Mouse (Mus musculus): ENCODE data around the gene Tgfbr3l. TPM values are rescaled to one million over a fixed set of nuclear protein-coding genes. Genes with fewer than 3 reads are reported as not detected.

The Tgfbr3l gene
- 3.6 and 4.2 TPM in 2 replicates for polyA plus RNA-seq (2015; fragmentation: Nextera tagmentation; extraction: Ambion mirVana)

GRCm38 (mm10) chr8:4247951-4248540, at the start of gene Tgfbr3l:
Gene Tgfbr3l (plus strand): TSS chr8:4248214.
- no peak within 1 kb of the TSS for H3K4me2 ChIP-seq (replicated peaks)
- peaks cover 53% of the 10 kb centered on the region for H3K36me3 ChIP-seq
- no peaks in the 10 kb centered on the region for H3K27me3 ChIP-seq
- no peak within 1 kb of the TSS for H3K9ac ChIP-seq
- 83% methylated on average over 15 of the region's 15 CpGs for WGBS
- no peak for ATAC-seq (ENCODE audit: insufficient number of reproducible peaks, low FRiP score, low TSS enrichment, low read depth)
- peaks cover 19% of the 10 kb centered on the region for H3K4me1 ChIP-seq
- H3K9me3 ChIP-seq (replicated peaks), result no peaks in the 10 kb centered on the region
- H3K27ac ChIP-seq (replicated peaks), result 0 out of 2 replicates have a peak within 1 kb of the TSS, but pooled peaks have one; percentile 17
- no peak within 1 kb of the TSS for H3K4me3 ChIP-seq (replicated peaks)

GRCm38 (mm10) chr8:4201321-4201720, 46.7 kb upstream of the Tgfbr3l start:
- Histone ChIP-seq H3K27ac (replicated peaks) (no peak overlapping the region), H3K9me3 (replicated peaks) (no peaks in the 10 kb centered on the region), H3K4me2 (replicated peaks) (no peak overlapping the region), H3K9ac (no peak overlapping the region), H3K4me3 (replicated peaks) (no peak overlapping the region), H3K4me1 (0 out of 2 replicates have a peak, but pooled peaks cover 3% of the 10 kb centered on the region), H3K27me3 (peaks cover 25% of the 10 kb centered on the region), H3K36me3 (peaks cover 22% of the 10 kb centered on the region; the same call in 1 of the 2 replicates)
- 59% methylated on average over 2 of the region's 2 CpGs for WGBS
- ATAC-seq (ENCODE audit: insufficient number of reproducible peaks, low FRiP score, low TSS enrichment, low read depth), result no peak; the same call in 1 of the 2 replicates

GRCm38 (mm10) chr8:4205246-4206123, 42.5 kb upstream of the Tgfbr3l start:
- no peak for ATAC-seq (ENCODE audit: insufficient number of reproducible peaks, low FRiP score, low TSS enrichment, low read depth)
- H3K4me1 ChIP-seq, result peaks cover 9% of the 10 kb centered on the region
- WGBS, result 33% methylated on average over 38 of the region's 38 CpGs
- H3K4me3 ChIP-seq (replicated peaks), result no peak overlapping the region
- no peak overlapping the region for H3K27ac ChIP-seq (replicated peaks)
- H3K27me3 ChIP-seq, result peaks cover 28% of the 10 kb centered on the region
- H3K36me3 ChIP-seq, result 0 out of 2 replicates have a peak, but pooled peaks cover 15% of the 10 kb centered on the region
- no peak overlapping the region for H3K9ac ChIP-seq
- H3K9me3 ChIP-seq (replicated peaks), result no peaks in the 10 kb centered on the region
- no peak overlapping the region for H3K4me2 ChIP-seq (replicated peaks)

- peak; percentile 31; the same call in 1 of the 2 replicates for ATAC-seq (ENCODE audit: insufficient number of reproducible peaks, low FRiP score, low TSS enrichment, low read depth)
- peaks cover 28% of the 10 kb centered on the region for H3K27me3 ChIP-seq
- no peaks in the 10 kb centered on the region for H3K9me3 ChIP-seq (replicated peaks)
- H3K4me2 ChIP-seq (replicated peaks), result no peak overlapping the region
- no peak overlapping the region for H3K9ac ChIP-seq
- no peak overlapping the region for H3K4me3 ChIP-seq (replicated peaks)
- WGBS, result 27% methylated on average over 44 of the region's 44 CpGs
- no peak overlapping the region for H3K27ac ChIP-seq (replicated peaks)
- H3K4me1 ChIP-seq, result peaks cover 9% of the 10 kb centered on the region
- H3K36me3 ChIP-seq, result 0 out of 2 replicates have a peak, but pooled peaks cover 15% of the 10 kb centered on the region
These were observed 41.6 kb upstream of the Tgfbr3l start for GRCm38 (mm10) chr8:4206182-4207015.

- Histone ChIP-seq H3K27ac (replicated peaks) (no peak overlapping the region), H3K27me3 (peaks cover 28% of the 10 kb centered on the region), H3K4me1 (peaks cover 9% of the 10 kb centered on the region), H3K4me3 (replicated peaks) (no peak overlapping the region), H3K9me3 (replicated peaks) (no peaks in the 10 kb centered on the region), H3K9ac (no peak overlapping the region), H3K36me3 (0 out of 2 replicates have a peak, but pooled peaks cover 15% of the 10 kb centered on the region), H3K4me2 (replicated peaks) (no peak overlapping the region)
- ATAC-seq (ENCODE audit: insufficient number of reproducible peaks, low FRiP score, low TSS enrichment, low read depth), result no peak
- 74% methylated on average over 2 of the region's 2 CpGs for WGBS
These were observed 41.0 kb upstream of the Tgfbr3l start for GRCm38 (mm10) chr8:4207016-4207350.

GRCm38 (mm10) chr8:4211097-4211496, 36.9 kb upstream of the Tgfbr3l start:
- ATAC-seq (ENCODE audit: insufficient number of reproducible peaks, low FRiP score, low TSS enrichment, low read depth), result no peak
- no peaks in the 10 kb centered on the region for H3K9me3 ChIP-seq (replicated peaks)
- H3K36me3 ChIP-seq, result 0 out of 2 replicates have a peak, but pooled peaks cover 4% of the 10 kb centered on the region
- no peak overlapping the region for H3K27ac ChIP-seq (replicated peaks)
- H3K4me3 ChIP-seq (replicated peaks), result no peak overlapping the region
- 76% methylated on average over 6 of the region's 6 CpGs for WGBS
- H3K4me2 ChIP-seq (replicated peaks), result no peak overlapping the region
- H3K4me1 ChIP-seq, result peaks cover 31% of the 10 kb centered on the region
- H3K9ac ChIP-seq, result no peak overlapping the region
- peaks cover 26% of the 10 kb centered on the region for H3K27me3 ChIP-seq

- H3K9ac ChIP-seq, result peak overlapping the region; percentile 19; the same call in 1 of the 2 replicates
- H3K27me3 ChIP-seq, result peaks cover 38% of the 10 kb centered on the region
- no peak overlapping the region for H3K27ac ChIP-seq (replicated peaks)
- WGBS, result 2% methylated on average over 25 of the region's 25 CpGs
- H3K9me3 ChIP-seq (replicated peaks), result no peaks in the 10 kb centered on the region
- H3K4me1 ChIP-seq, result peaks cover 36% of the 10 kb centered on the region
- no peak for ATAC-seq (ENCODE audit: insufficient number of reproducible peaks, low FRiP score, low TSS enrichment, low read depth)
- peak overlapping the region; percentile 92 for H3K4me2 ChIP-seq (replicated peaks)
- H3K4me3 ChIP-seq (replicated peaks), result peak overlapping the region; percentile 44
- 0 out of 2 replicates have a peak, but pooled peaks cover 4% of the 10 kb centered on the region for H3K36me3 ChIP-seq
These were observed 35.2 kb upstream of the Tgfbr3l start for GRCm38 (mm10) chr8:4212809-4213209.

- peak; percentile 52 for ATAC-seq (ENCODE audit: insufficient number of reproducible peaks, low FRiP score, low TSS enrichment, low read depth)
- Histone ChIP-seq H3K9ac (peak overlapping the region; percentile 19; the same call in 1 of the 2 replicates), H3K9me3 (replicated peaks) (no peaks in the 10 kb centered on the region), H3K4me1 (peaks cover 36% of the 10 kb centered on the region), H3K4me2 (replicated peaks) (peak overlapping the region; percentile 92), H3K27ac (replicated peaks) (no peak overlapping the region), H3K36me3 (0 out of 2 replicates have a peak, but pooled peaks cover 4% of the 10 kb centered on the region), H3K27me3 (peaks cover 44% of the 10 kb centered on the region), H3K4me3 (replicated peaks) (peak overlapping the region; percentile 44)
- WGBS, result 4% methylated on average over 18 of the region's 18 CpGs
These were observed 34.6 kb upstream of the Tgfbr3l start for GRCm38 (mm10) chr8:4213210-4214005.

GRCm38 (mm10) chr8:4214006-4214980, 33.7 kb upstream of the Tgfbr3l start:
- peak overlapping the region; percentile 44 for H3K4me3 ChIP-seq (replicated peaks)
- H3K4me1 ChIP-seq, result peaks cover 36% of the 10 kb centered on the region
- H3K27me3 ChIP-seq, result peaks cover 44% of the 10 kb centered on the region
- ATAC-seq (ENCODE audit: insufficient number of reproducible peaks, low FRiP score, low TSS enrichment, low read depth), result peak; percentile 47
- no peak overlapping the region for H3K27ac ChIP-seq (replicated peaks)
- peak overlapping the region; percentile 92 for H3K4me2 ChIP-seq (replicated peaks)
- 0 out of 2 replicates have a peak, but pooled peaks cover 4% of the 10 kb centered on the region for H3K36me3 ChIP-seq
- 11% methylated on average over 33 of the region's 33 CpGs for WGBS
- H3K9me3 ChIP-seq (replicated peaks), result no peaks in the 10 kb centered on the region
- H3K9ac ChIP-seq, result 0 out of 2 replicates have a peak overlapping the region, but pooled peaks have one; percentile 4
